8 mouse cellular contexts compared by ENCODE assay signal in the genomic region with DNA sequence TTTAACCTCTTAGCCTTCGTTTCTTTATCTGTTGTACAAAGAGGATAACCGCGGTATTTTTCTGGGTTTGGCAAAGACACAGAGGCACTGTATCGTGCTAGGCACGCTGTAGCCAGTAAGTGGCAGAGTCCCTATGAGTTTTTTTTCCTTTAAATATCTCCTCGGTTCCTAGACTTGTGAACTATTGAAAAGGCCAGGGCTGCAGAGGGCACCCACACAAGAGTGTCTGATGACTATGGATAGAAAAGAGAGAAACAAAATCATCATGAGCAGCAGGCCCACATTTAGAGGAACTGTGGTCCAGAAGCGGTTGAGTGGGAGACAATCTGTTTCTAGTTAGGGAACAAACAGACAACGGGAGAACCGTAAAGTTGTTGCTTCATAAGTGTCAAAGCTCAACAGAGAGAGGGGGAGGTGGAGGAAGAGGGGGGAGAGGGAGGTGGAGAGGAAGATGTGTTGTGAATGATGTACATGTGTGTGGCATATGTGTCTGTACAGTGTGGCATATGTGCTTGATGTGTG. TPM values are rescaled to one million over a fixed set of nuclear protein-coding genes. Genes with fewer than 3 reads are reported as not detected.
DNase-seq lines count a peak whose midpoint lies in the region; ATAC-seq and TF ChIP-seq lines count a peak whose summit lies in the region.

No protein-coding gene starts in this region.

- intact Hi-C loops in gastrocnemius, postnatal 14 days (cut with DNase I; ENCODE audit: low total_unique reads), result no loop called here

- no peaks in the 10 kb centered on the region for H3K27me3 ChIP-seq in embryonic facial prominence, embryonic 11.5 days (ENCODE audit: control insufficient read depth, insufficient read depth, low read length)
- H3K27me3 ChIP-seq in embryonic facial prominence, embryonic 10.5 days (replicated peaks; ENCODE audit: low read depth, poor library complexity, severe bottlenecking), result no peaks in the 10 kb centered on the region
- H3K27me3 ChIP-seq in lung, postnatal 0 days (replicated peaks; ENCODE audit: insufficient read depth, low read length), result no peaks in the 10 kb centered on the region
- no peaks in the 10 kb centered on the region for H3K27me3 ChIP-seq in stomach, embryonic 14.5 days (ENCODE audit: control insufficient read depth, insufficient read depth, low read length)

- H3K4me3 ChIP-seq in embryonic facial prominence, embryonic 11.5 days (ENCODE audit: low read depth, low read length), result no peak overlapping the region
- H3K4me3 ChIP-seq in embryonic facial prominence, embryonic 10.5 days, result no peak overlapping the region
- no peak overlapping the region for H3K4me3 ChIP-seq in lung, postnatal 0 days (ENCODE audit: low read depth, low read length)
- no peak overlapping the region for H3K4me3 ChIP-seq in stomach, embryonic 14.5 days (ENCODE audit: low read depth, low read length)

- no peak for ATAC-seq in embryonic facial prominence, embryonic 11.5 days (replicated peaks; ENCODE audit: insufficient number of reproducible peaks, low FRiP score, low TSS enrichment, low read depth)
- ATAC-seq in lung, postnatal 0 days, result no peak
- ATAC-seq in stomach, embryonic 14.5 days (ENCODE audit: insufficient number of reproducible peaks, insufficient read depth, low FRiP score, low read depth), result no peak
- ATAC-seq in activated CD4-positive, CD25-positive, alpha-beta regulatory T cell, adult 4 months, result no peak

- H3K4me2 ChIP-seq in embryonic facial prominence, embryonic 11.5 days (ENCODE audit: low read depth, low read length), result no peak overlapping the region
- H3K4me2 ChIP-seq in lung, postnatal 0 days (replicated peaks; ENCODE audit: low read depth, low read length), result no peak overlapping the region
- H3K4me2 ChIP-seq in stomach, embryonic 14.5 days (replicated peaks; ENCODE audit: low read depth, low read length), result no peak overlapping the region

- DNase-seq in embryonic facial prominence, embryonic 11.5 days (ENCODE audit: low spot score), result peak; percentile 27
- DNase-seq in embryonic facial prominence, embryonic 10.5 days (ENCODE audit: low spot score), result no peak
- DNase-seq in lung, postnatal 0 days (ENCODE audit: low spot score), result no peak
- no peak for DNase-seq in lung, postnatal 36 days
- peak; percentile 80 for DNase-seq in layer of hippocampus, adult 9-11 months
- no peak for DNase-seq in gastrocnemius, postnatal 14 days

- H3K36me3 ChIP-seq in embryonic facial prominence, embryonic 11.5 days (replicated peaks; ENCODE audit: control insufficient read depth, insufficient read depth, low read depth, low read length), result no peaks in the 10 kb centered on the region
- H3K36me3 ChIP-seq in embryonic facial prominence, embryonic 10.5 days (replicated peaks), result no peaks in the 10 kb centered on the region
- H3K36me3 ChIP-seq in lung, postnatal 0 days (ENCODE audit: insufficient read depth, low read length), result no peaks in the 10 kb centered on the region
- no peaks in the 10 kb centered on the region for H3K36me3 ChIP-seq in stomach, embryonic 14.5 days (ENCODE audit: control insufficient read depth, insufficient read depth, low read length)

- no peak overlapping the region for H3K9ac ChIP-seq in embryonic facial prominence, embryonic 11.5 days (replicated peaks; ENCODE audit: low read length)
- no peak overlapping the region for H3K9ac ChIP-seq in lung, postnatal 0 days (replicated peaks; ENCODE audit: low read depth)
- H3K9ac ChIP-seq in stomach, embryonic 14.5 days (replicated peaks; ENCODE audit: low read depth, low read length), result no peak overlapping the region

- no peaks in the 10 kb centered on the region for H3K9me3 ChIP-seq in embryonic facial prominence, embryonic 11.5 days (replicated peaks; ENCODE audit: control insufficient read depth, low read length)
- no peaks in the 10 kb centered on the region for H3K9me3 ChIP-seq in embryonic facial prominence, embryonic 10.5 days
- H3K9me3 ChIP-seq in lung, postnatal 0 days (ENCODE audit: low read length), result no peaks in the 10 kb centered on the region
- no peaks in the 10 kb centered on the region for H3K9me3 ChIP-seq in stomach, embryonic 14.5 days (ENCODE audit: control insufficient read depth, low read depth, low read length)

- no peak overlapping the region for H3K27ac ChIP-seq in embryonic facial prominence, embryonic 11.5 days (replicated peaks; ENCODE audit: low read depth, low read length)
- H3K27ac ChIP-seq in embryonic facial prominence, embryonic 10.5 days (replicated peaks), result no peak overlapping the region
- 0 out of 2 replicates have a peak overlapping the region, but pooled peaks have one; percentile 48 for H3K27ac ChIP-seq in lung, postnatal 0 days (ENCODE audit: low read length)
- peak overlapping the region; percentile 88 for H3K27ac ChIP-seq in stomach, embryonic 14.5 days (ENCODE audit: low read length)

- no peak for TF ChIP-seq EP300 in lung, postnatal 0 days (IDR thresholded peaks at IDR 0.05)

- H3K4me1 ChIP-seq in embryonic facial prominence, embryonic 11.5 days (ENCODE audit: control insufficient read depth, insufficient read depth, low read length), result no peaks in the 10 kb centered on the region
- H3K4me1 ChIP-seq in embryonic facial prominence, embryonic 10.5 days, result peaks cover 28% of the 10 kb centered on the region
- peaks cover 13% of the 10 kb centered on the region; the same call in 1 of the 2 replicates for H3K4me1 ChIP-seq in lung, postnatal 0 days (ENCODE audit: insufficient read depth, low read depth, low read length)
- H3K4me1 ChIP-seq in stomach, embryonic 14.5 days (ENCODE audit: control insufficient read depth, insufficient read depth, low read length), result peaks cover 36% of the 10 kb centered on the region; the same call in 1 of the 2 replicates

- 66% methylated on average over 9 of the region's 9 CpGs for WGBS in embryonic facial prominence, embryonic 11.5 days
- WGBS in embryonic facial prominence, embryonic 10.5 days, result 65% methylated on average over 9 of the region's 9 CpGs
- 49% methylated on average over 9 of the region's 9 CpGs for WGBS in lung, postnatal 0 days
- 67% methylated on average over 9 of the region's 9 CpGs for WGBS in stomach, embryonic 14.5 days

- no peak for TF ChIP-seq CTCF in lung, postnatal 0 days (IDR thresholded peaks at IDR 0.05)

RNA-seq across cellular contexts. Expression of a gene that starts 0.9 kb away (rescaled TPM):
- 88.4 and 96.2 TPM in 2 replicates for polyA plus RNA-seq in embryonic facial prominence, embryonic 11.5 days (2014; fragmentation: Nextera tagmentation; extraction: Ambion mirVana)
- 66.5 and 78.8 TPM in 2 replicates for polyA plus RNA-seq in embryonic facial prominence, embryonic 10.5 days (2016; fragmentation: Nextera tagmentation; extraction: Ambion mirVana)
- 64.6 and 68.9 TPM in 2 replicates for polyA plus RNA-seq in lung, postnatal 0 days (2015; fragmentation: Nextera tagmentation; extraction: Ambion mirVana)
- 115 and 123 TPM in 2 replicates for polyA plus RNA-seq in stomach, embryonic 14.5 days (2014; fragmentation: Nextera tagmentation; extraction: Ambion mirVana)
- 10 to 100 TPM; 20.6 to 22.4 TPM for total RNA-seq in gastrocnemius, postnatal 14 days (2021)
- polyA plus RNA-seq in activated CD4-positive, CD25-positive, alpha-beta regulatory T cell, adult 4 months (2017; shearing (Covaris generic)), result 100 to 1,000 TPM; 479 to 707 TPM

RNA-seq across cellular contexts. Expression of a gene that starts 51.2 kb away (rescaled TPM):
- polyA plus RNA-seq in embryonic facial prominence, embryonic 11.5 days (2014; fragmentation: Nextera tagmentation; extraction: Ambion mirVana), result 72.5 and 79.7 TPM in 2 replicates
- polyA plus RNA-seq in embryonic facial prominence, embryonic 10.5 days (2016; fragmentation: Nextera tagmentation; extraction: Ambion mirVana), result 62.7 and 65.9 TPM in 2 replicates
- 26.7 and 30.2 TPM in 2 replicates for polyA plus RNA-seq in lung, postnatal 0 days (2015; fragmentation: Nextera tagmentation; extraction: Ambion mirVana)
- polyA plus RNA-seq in stomach, embryonic 14.5 days (2014; fragmentation: Nextera tagmentation; extraction: Ambion mirVana), result 61.8 and 68.0 TPM in 2 replicates
- 10 to 100 TPM; 21.9 to 24.3 TPM for total RNA-seq in gastrocnemius, postnatal 14 days (2021)
- polyA plus RNA-seq in activated CD4-positive, CD25-positive, alpha-beta regulatory T cell, adult 4 months (2017; shearing (Covaris generic)), result 10 to 100 TPM; 61.5 to 66.2 TPM

RNA-seq across cellular contexts. Expression of a gene that starts 51.5 kb away (rescaled TPM):
- 109 and 114 TPM in 2 replicates for polyA plus RNA-seq in embryonic facial prominence, embryonic 11.5 days (2014; fragmentation: Nextera tagmentation; extraction: Ambion mirVana)
- 86.7 and 89.7 TPM in 2 replicates for polyA plus RNA-seq in embryonic facial prominence, embryonic 10.5 days (2016; fragmentation: Nextera tagmentation; extraction: Ambion mirVana)
- polyA plus RNA-seq in lung, postnatal 0 days (2015; fragmentation: Nextera tagmentation; extraction: Ambion mirVana), result 46.7 and 58.4 TPM in 2 replicates
- 94.8 and 100 TPM in 2 replicates for polyA plus RNA-seq in stomach, embryonic 14.5 days (2014; fragmentation: Nextera tagmentation; extraction: Ambion mirVana)
- total RNA-seq in gastrocnemius, postnatal 14 days (2021), result 10 to 100 TPM; 33.5 to 34.6 TPM
- 100 to 1,000 TPM; 114 to 123 TPM for polyA plus RNA-seq in activated CD4-positive, CD25-positive, alpha-beta regulatory T cell, adult 4 months (2017; shearing (Covaris generic))

Comparison
In these comparisons a context has a peak if more than half of its experiments do, and no peak if none do; other contexts are left out.
1. DNase-seq: peak in embryonic facial prominence, embryonic 11.5 days (single experiment) and layer of hippocampus, adult 9-11 months (single experiment); none in embryonic facial prominence, embryonic 10.5 days (single experiment), lung, postnatal 0 days (single experiment), lung, postnatal 36 days (single experiment) and gastrocnemius, postnatal 14 days (single experiment).
2. H3K27ac ChIP-seq: peak in lung, postnatal 0 days (single experiment) and stomach, embryonic 14.5 days (single experiment); none in embryonic facial prominence, embryonic 11.5 days (single experiment) and embryonic facial prominence, embryonic 10.5 days (single experiment).